Mouse (Mus musculus) limb, embryonic 11.5 days (tissue): ENCODE data around the gene Gm28230. TPM values are rescaled to one million over a fixed set of nuclear protein-coding genes. Genes with fewer than 3 reads are reported as not detected.
A peak's percentile ranks its signal among the peaks of the same experiment; 100 is the strongest.

Experiments used
- ATAC-seq: fragments of 200-750 bp; cut with Nextera tagmentation; 2 replicates; pipeline ENCODE4 v1.8.0; 2017; ENCODE audit warnings: low read depth; ENCODE audit not compliant: insufficient number of reproducible peaks, low FRiP score, low TSS enrichment
- DNase-seq: peaks from one replicate; pipeline ENCODE4 v3.0.0-alpha.2; 2015; ENCODE audit warnings: low spot score
- H3K27ac ChIP-seq: fragments of 300-500 bp; sonication (generic); replicated peaks from 2 replicates; pipeline ENCODE4 v1.5.1; 2014; ENCODE audit warnings: low read depth, mild to moderate bottlenecking, low read length
- H3K27me3 ChIP-seq: fragments of 300-500 bp; sonication (generic); 2 replicates; pipeline ENCODE4 v1.6.1; 2014; ENCODE audit warnings: mild to moderate bottlenecking, low read length, mixed read lengths; ENCODE audit not compliant: control insufficient read depth, insufficient read depth
- H3K36me3 ChIP-seq: fragments of 300-500 bp; sonication (generic); 2 replicates; pipeline ENCODE4 v1.6.1; 2014; ENCODE audit warnings: mild to moderate bottlenecking, low read length, moderate library complexity, mixed read lengths; ENCODE audit not compliant: control insufficient read depth, insufficient read depth
- H3K4me1 ChIP-seq: fragments of 300-500 bp; sonication (generic); 2 replicates; pipeline ENCODE4 v1.6.1; 2014; ENCODE audit warnings: low read length, mixed read lengths; ENCODE audit not compliant: control insufficient read depth, insufficient read depth
- H3K4me2 ChIP-seq: fragments of 300-500 bp; sonication (generic); 2 replicates; pipeline ENCODE4 v1.6.1; 2014; ENCODE audit warnings: low read depth, mild to moderate bottlenecking, moderate library complexity; ENCODE audit not compliant: severe bottlenecking
- H3K4me3 ChIP-seq: fragments of 300-500 bp; sonication (generic); 2 replicates; pipeline ENCODE4 v1.5.1; 2014; ENCODE audit warnings: low read depth, low read length
- H3K9ac ChIP-seq: fragments of 300-500 bp; sonication (generic); 2 replicates; pipeline ENCODE4 v1.6.1; 2014; ENCODE audit warnings: mild to moderate bottlenecking, low read length
- H3K9me3 ChIP-seq: fragments of 300-500 bp; sonication (generic); 2 replicates; pipeline ENCODE4 v1.6.1; 2016; ENCODE audit warnings: low read length; ENCODE audit not compliant: control insufficient read depth
- WGBS: fragments of 180-500 bp; shearing (Covaris S2); extraction: QIAGEN DNeasy Blood & Tissue Kit; methylation state at CpG from one replicate; pipeline ENCODE4 v1.1.7; 2014; 5-methylcytosine and 5-hydroxymethylcytosine counted together
- polyA plus RNA-seq: library from polyadenylated mRNA; unstranded; fragments of >200 nt; fragmentation: Nextera tagmentation; extraction: Ambion mirVana; gene quantifications from 2 replicates; pipeline ENCODE4 v1.2.1, GENCODE M21; 2014

Gm28230 gene
- polyA plus RNA-seq, 1 experiment from 2014 or later, result 0.45 TPM

GRCm38 (mm10) chr2:74731055-74731454 is 4.5 kb downstream of the Gm28230 start:
- H3K27ac ChIP-seq, result no peak overlapping the region
- no peaks in the 10 kb centered on the region for H3K36me3 ChIP-seq
- no peak overlapping the region for H3K4me3 ChIP-seq
- no peak overlapping the region for H3K4me2 ChIP-seq
- DNase-seq (no peak), ATAC-seq (no peak)
- no peaks in the 10 kb centered on the region for H3K9me3 ChIP-seq
- peaks cover 42% of the 10 kb centered on the region for H3K27me3 ChIP-seq
- H3K9ac ChIP-seq, result 0 out of 2 replicates have a peak overlapping the region, but pooled peaks have one; percentile 4
- H3K4me1 ChIP-seq, result peaks cover 62% of the 10 kb centered on the region

DNA sequence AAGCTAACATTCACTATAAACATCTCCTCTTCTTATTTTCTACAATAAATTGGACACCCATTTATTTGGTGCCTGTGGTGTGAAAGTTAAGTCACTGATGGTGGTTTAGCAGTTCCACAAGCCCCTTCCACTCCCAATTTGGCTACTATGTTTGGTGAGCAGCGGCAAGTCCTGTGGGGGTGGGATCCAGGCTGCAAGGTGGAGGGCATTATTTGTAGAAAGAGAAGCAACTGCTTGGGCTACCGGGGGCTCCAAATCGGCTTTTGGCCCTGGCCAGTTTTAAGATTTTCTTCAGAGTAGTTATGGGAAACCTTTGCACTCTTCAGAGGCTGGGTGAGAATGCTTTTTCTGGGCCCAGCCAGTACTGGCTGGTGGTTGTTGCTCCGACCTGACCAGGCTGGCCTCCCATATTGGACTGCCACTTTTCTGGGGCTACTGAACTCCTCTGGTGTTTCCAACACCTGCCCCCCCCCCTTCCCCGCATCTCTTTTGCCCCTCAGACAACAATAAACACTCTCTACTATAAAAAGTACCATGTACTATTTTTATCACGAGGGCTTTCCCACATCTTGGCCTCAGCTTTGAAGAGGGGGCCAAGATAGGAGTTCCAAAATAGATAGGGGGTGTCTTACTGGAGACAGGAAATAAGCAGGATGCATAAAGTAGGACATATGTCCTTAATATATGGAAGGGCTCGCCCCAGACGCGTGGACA is 5.4 kb downstream of the Gm28230 start:
- H3K36me3 ChIP-seq, result no peaks in the 10 kb centered on the region
- DNase-seq, result no peak
- H3K27me3 ChIP-seq, result peaks cover 42% of the 10 kb centered on the region
- no peak for ATAC-seq
- no peak overlapping the region for H3K27ac ChIP-seq
- H3K9me3 ChIP-seq, result no peaks in the 10 kb centered on the region
- H3K4me2 ChIP-seq, result no peak overlapping the region; the same call in 1 of the 2 replicates
- 9% methylated on average over 9 of the region's 9 CpGs for WGBS
- peaks cover 62% of the 10 kb centered on the region for H3K4me1 ChIP-seq
- H3K4me3 ChIP-seq, result no peak overlapping the region
- H3K9ac ChIP-seq, result no peak overlapping the region

DNA sequence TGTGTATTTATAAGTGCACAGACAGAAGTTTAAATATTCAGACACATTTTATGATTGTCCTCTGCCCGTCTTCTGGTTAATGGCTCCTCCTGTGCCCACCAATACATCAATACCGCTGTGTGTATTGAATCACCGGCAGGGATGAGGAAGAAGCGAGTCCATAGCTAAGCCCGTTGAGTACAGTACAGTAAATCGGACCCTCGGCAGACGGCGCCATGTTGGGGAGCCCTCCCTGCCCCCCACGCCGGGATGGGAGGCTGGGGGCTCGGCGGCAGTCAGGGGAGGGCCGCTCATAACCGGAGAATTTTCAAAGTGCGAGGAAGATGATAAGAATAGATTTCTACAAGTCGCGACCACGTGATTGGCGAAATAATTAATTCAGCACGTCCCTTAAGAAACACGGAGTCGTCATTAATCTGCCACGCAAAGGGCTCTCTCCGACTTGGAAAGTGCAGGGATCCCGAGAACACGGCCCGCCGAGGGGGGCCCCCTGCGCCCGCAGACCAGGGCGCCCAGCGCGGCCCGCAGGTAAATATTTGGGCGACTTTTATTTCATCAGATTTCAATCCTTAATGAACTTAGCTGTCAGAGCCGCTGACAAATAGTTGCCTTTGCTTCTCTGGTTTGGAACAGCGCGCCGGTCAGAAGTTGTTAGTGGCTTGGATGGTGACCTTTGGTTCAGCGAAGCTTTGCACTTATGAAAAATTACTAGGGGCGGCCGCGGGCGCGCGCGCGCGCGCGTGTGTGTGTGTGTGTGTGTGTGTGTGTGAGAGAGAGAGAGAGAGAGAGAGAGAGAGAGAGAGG is 6.2 kb downstream of the Gm28230 start:
- ATAC-seq (no peak), DNase-seq (peak; percentile 61)
- H3K9me3 ChIP-seq, result no peaks in the 10 kb centered on the region
- WGBS, result under 1% methylated on average over 52 of the region's 52 CpGs
- peak overlapping the region; percentile 60 for H3K4me2 ChIP-seq
- no peak overlapping the region for H3K27ac ChIP-seq
- H3K27me3 ChIP-seq, result peaks cover 46% of the 10 kb centered on the region
- H3K9ac ChIP-seq, result no peak overlapping the region
- peak overlapping the region; percentile 21 for H3K4me3 ChIP-seq
- peaks cover 58% of the 10 kb centered on the region for H3K4me1 ChIP-seq
- no peaks in the 10 kb centered on the region for H3K36me3 ChIP-seq

GRCm38 (mm10) chr2:74733317-74733661 is 6.8 kb downstream of the Gm28230 start:
- DNase-seq (no peak), ATAC-seq (no peak)
- Histone ChIP-seq H3K4me1 (peaks cover 58% of the 10 kb centered on the region), H3K36me3 (no peaks in the 10 kb centered on the region), H3K4me3 (peak overlapping the region; percentile 21; the same call in 1 of the 2 replicates), H3K27me3 (peaks cover 51% of the 10 kb centered on the region), H3K4me2 (peak overlapping the region; percentile 60), H3K27ac (no peak overlapping the region), H3K9me3 (no peaks in the 10 kb centered on the region), H3K9ac (no peak overlapping the region)
- whole genome bisulfite sequencing, result 0% methylated on average over 16 of the region's 16 CpGs

DNA sequence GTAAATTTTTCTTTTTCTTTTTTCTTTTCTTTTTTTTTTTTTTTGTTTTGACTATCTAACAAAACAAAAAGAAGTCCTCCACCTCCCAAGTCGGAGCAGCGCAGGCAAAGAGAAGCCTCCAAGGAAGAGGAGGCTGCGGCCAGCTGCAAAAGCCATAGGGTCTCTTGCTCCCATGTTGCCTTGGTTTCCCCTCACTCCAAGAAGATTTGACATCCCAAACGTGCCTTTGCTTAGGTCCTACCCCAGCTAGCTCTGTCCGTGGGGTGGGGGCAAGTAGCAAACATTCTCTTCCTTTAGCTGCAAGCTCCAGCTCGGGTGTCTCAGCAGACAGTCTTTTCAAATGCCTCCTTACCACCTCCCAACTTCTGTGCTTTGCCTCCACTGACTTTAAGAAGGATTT is 7.2 kb downstream of the Gm28230 start:
- ATAC-seq (no peak), DNase-seq (no peak)
- Histone ChIP-seq H3K36me3 (no peaks in the 10 kb centered on the region), H3K27ac (no peak overlapping the region), H3K9me3 (no peaks in the 10 kb centered on the region), H3K4me2 (peak overlapping the region; percentile 60), H3K27me3 (peaks cover 55% of the 10 kb centered on the region), H3K4me3 (no peak overlapping the region), H3K4me1 (peaks cover 58% of the 10 kb centered on the region), H3K9ac (no peak overlapping the region)
- WGBS, result 3% methylated on average over 6 of the region's 6 CpGs

DNA sequence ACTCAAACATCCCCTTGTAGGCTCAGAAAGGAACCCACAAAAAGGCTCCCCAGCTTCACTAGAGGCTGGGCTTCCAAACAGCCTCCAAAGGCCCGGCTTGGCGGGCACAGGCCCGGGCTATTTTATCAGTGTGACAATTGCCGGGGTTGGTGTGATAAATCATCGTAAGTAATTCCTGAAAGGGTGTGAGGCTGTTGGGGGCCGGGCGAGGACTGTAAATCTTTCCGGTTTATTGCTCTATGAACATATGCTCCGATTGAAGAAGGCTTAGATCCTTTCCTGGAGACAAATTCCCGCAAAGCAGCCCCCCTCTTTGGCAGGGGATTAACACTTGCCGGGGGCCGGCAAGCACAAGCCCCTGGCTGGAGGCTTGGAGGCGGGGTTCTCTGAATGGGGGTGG is 7.9 kb downstream of the Gm28230 start:
- H3K4me2 ChIP-seq, result no peak overlapping the region; the same call in 1 of the 2 replicates
- ATAC-seq (no peak), DNase-seq (peak; percentile 65)
- peaks cover 61% of the 10 kb centered on the region for H3K27me3 ChIP-seq
- H3K36me3 ChIP-seq, result no peaks in the 10 kb centered on the region
- no peak overlapping the region for H3K9ac ChIP-seq
- no peak overlapping the region for H3K27ac ChIP-seq
- H3K4me3 ChIP-seq, result no peak overlapping the region
- H3K4me1 ChIP-seq, result peaks cover 62% of the 10 kb centered on the region
- no peaks in the 10 kb centered on the region for H3K9me3 ChIP-seq
- WGBS, result 3% methylated on average over 13 of the region's 13 CpGs

DNA sequence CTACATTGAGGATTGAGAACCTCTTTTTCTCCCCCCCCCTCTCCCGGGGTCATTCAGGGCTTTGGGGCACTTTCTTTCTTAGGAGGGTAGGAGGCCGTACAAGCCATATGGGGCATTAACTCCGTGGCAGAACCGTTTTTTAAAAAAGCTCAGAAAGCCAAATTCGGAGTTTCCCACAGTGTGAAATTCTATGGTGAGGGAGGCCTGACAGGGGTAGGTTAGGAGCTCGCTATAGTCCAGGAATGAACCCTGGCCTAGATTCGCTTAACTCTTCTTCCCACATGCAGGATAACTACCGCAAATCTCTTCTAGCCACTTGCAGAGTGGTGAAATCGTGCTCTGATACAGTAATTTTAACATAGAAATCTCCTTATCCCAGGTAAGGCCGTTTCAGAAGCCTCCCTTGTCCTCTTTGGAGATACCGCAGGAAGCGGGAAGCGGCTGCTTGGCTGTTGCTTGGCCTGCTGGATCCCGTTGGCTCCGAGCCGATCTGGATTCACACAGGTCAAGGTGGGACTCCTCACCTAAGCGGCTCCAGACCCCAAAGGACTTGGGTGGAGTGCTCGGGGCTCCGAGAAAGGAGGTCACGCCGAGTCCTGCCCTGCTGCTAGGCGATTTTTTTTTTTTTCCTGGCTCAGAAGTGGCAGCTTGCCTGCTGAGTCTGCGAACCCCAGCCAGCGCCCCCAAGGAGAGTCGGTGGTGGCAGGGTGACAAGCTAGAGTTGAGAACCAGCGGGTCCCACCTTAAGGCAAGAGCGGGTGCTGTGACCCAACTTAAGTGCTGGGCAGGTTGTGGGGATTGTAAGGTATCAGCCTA is 8.7 kb downstream of the Gm28230 start:
- WGBS, result 6% methylated on average over 27 of the region's 27 CpGs
- Histone ChIP-seq H3K27me3 (peaks cover 68% of the 10 kb centered on the region), H3K9ac (no peak overlapping the region), H3K4me3 (no peak overlapping the region), H3K9me3 (no peaks in the 10 kb centered on the region), H3K36me3 (no peaks in the 10 kb centered on the region), H3K27ac (no peak overlapping the region), H3K4me1 (peaks cover 69% of the 10 kb centered on the region), H3K4me2 (peak overlapping the region; percentile 53)
- DNase-seq (peak; percentile 65), ATAC-seq (no peak)
